Mouse (Mus musculus) MN1 (cell line): ENCODE data around the gene Rfx2.
A peak's percentile ranks its signal among the peaks of the same experiment; 100 is the strongest.

Experiments
- DNase-seq: peaks from one replicate; pipeline ENCODE4 v3.0.0-alpha.2; 2016; ENCODE audit warnings: low spot score

The Rfx2 gene

DNA sequence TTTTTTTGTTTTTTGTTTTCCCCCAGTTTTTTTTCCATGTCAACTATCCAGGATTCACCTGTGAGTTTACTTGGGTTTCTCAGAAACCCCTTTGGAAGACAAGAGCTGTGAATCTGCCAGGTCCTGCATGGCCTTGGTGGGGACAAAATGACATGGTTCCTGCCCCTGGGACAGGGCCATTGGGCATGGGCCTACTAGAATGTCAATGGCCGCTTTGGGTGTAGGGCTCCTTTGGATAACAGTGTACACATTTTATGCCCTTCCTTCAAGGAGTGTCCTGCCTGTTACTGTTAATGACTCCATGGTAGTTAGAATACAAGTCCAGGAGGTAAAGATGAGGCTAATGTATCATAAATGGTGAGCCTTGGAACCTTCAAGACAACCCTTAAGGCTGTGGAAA, 2.1 kb upstream of the Rfx2 start:
- no peak for DNase-seq

DNA sequence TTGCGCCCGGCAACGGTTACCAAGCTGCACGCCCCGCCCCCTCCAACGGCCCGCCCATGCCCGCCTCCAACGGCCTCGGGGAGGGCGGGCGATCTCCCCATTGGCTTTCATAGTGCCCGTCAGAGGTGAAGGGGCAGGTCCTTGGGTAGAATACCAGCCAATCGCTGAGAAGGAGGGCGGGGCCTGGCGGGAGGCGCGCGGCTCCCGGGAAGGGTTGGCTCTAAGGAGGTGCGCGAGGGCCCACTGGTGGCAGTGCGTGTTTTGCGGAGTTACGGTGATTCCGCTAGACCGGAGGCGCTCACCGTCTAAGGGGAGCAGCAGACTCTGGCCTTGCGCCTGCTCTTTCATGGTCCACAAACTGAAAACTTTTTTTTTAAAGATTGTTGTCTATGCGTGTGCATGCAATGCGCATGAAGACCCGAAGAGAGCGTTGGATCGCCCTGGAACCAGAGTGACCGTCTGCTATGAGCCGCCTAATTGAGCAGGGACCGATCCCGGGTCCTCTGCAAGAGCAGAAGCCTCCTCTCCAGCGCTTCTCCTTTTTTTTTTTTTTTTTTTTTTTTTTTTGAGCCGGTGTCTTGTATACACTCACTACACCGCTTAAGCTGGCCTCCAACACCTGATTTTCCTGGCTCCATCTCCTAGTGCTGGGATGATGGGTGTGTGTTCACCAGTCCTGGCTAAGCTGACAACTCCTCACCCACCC, 451 bp upstream of the Rfx2 start:
- DNase-seq: peak; percentile 99

DNA sequence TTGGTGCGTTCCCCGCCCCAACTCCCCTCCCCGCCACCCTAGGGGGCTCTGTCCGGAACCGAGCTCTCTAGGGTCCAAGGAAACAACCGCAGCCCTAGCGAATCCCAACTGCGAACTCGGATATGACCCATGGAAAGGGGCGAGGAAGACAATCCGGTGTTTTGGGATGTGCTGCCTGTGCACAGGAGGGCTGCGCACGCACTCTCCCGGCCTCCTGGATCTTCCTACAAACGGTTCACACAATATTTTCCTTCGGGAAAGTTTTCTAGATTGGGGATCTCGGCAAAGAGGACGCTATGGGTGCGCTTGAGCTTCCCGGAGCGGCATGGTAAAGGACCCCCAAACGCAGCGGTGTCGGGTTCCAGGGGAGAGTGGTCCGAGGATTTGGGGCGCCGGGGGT, 1.0 kb downstream of the Rfx2 start:
- no peak for DNase-seq

DNA sequence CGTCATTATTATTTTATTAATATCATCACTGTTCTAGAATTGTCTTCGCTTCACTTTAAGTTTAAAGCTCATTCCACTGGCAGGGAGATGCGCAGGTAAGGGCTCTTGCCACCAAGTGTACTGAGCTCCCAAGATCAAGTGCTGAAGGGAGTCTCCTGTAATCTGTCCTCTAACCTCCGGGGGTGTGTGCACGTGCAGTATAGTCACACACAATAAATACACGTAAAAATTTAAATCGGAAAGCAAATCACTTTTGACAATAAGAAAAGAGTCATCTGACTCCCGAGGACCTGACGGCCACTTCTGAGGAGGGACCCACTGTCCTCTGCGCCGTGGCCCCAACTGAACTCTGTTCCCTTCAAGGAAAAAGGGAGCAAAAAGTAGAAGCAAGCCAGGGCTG, 1.6 kb downstream of the Rfx2 start:
- DNase-seq: no peak

DNA sequence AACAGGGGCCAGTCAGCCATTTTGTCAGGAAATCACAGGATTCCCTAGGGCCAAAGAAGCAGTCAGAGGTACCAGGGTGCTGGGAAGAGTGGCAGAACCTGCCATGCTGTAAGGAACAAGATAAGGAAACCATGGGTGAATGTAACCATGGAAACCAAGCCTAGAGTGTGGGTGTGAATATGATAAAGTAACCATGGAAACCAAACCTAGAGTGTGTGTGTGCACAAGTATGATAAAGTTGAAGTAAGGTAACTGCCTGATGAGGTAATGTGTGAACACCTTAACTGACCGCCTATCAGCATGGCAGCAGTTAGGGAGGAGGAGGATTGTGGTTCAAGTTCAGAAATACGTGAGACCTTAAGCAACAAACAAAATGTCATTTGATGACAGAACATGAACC, 4.1 kb downstream of the Rfx2 start:
- no peak for DNase-seq

DNA sequence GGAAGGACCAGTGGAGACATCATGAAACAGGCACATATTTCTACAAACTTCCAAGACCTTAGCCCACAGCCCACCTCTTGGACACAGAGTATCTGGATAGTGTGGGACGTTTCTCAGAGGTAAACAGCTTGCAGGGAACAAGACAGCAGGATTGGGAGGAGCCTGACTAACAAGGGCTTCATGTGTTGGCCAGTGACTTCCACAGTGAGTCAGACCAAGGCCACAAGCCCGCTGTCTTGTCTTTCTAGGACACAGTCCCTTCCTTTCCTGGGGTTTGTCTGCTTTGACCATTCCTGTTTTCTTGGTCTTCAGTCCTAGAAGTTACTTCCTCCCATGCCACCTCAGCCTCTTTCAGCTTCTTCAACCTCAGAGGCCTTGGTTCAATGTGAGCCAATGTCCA, 7.5 kb downstream of the Rfx2 start:
- DNase-seq: no peak

DNA sequence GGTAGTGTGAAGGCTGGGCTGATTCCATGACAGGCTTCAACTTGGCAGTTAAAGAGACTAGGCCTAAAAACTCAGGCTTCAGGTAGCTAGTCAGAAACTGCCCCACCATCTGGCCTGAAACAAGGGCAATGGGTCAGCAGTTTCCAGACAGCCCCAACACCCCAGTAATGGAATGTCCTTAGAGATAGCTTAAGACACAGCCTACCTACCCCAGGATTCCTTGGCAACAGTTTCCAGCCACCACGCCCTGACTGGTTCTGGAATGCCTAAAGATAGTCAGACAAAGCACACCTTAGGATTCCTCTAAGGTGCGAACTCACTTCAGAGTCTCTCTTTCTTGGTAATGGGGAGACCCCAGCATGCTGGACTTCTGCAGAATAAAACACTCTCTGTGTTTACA, 8.4 kb downstream of the Rfx2 start:
- no peak for DNase-seq

DNA sequence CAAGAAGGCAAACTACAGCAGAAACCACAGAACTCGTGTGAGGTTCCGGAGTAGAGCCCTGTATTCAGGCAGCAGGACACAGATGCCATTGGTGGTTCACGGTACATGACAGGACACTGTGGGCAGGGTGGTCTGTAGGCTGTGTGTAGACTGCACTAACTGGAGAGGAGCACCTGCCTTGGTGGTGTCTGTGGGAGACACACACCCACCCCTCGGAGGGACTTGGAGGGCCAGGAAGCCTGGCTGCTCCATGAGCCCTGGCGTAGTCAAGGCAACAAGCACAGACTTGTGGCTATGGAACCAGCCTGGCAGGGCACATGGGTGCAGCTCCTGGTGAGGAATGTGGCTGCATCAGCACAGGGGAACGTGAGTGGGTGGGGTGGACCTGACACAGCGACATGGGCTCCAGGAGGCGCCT, 11.1 kb downstream of the Rfx2 start:
- DNase-seq: no peak

DNA sequence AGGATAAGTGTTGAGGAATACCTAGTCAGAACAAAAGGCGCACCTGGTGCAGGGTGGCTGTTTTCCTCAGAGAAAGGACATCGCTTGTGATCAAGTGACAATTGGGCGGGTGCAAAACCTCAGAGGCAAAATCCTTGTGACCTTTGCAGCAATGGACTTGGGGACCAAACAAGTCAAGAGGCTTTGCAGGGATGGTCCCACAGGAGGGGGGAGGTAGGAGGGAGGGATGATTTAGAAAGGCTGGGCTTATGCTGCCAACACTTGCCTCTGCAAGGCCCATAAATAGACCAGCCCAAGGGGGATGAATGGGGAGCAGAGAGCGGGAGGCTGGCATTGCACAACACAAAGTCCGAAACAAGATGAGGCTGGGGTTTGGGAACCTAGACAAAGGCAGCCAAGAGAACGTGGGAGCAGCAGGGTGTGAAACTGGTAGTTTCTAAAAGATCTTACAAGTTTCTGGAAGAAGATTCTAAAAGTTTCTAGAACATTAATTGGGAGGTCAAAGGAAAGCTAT, 11.7 kb downstream of the Rfx2 start:
- DNase-seq: no peak

DNA sequence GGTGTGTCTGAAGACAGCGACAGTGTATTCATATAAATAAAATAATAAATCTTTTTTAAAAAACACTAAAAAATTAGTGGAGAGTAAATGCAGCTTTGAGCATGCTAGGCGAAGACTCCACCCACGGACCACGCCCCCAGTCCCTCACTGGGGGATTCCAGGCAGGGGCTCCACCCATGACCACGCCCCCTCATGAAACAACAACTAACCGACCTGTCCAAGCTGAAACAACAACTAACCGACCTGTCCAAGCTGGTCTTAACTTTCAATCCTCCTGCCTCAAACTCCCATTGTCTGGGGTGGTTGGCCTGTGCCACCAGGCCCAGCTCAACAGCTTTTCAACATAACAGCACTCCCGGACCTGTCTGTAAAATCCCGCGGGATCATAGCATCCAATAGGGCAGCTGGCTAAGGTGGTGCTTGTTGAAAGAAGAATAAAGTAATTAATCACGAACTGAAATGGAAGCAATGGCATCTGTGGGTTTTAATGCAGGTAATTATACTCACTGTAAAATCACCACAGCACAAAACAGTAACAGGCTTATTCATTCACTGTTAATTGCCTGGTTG, 12.7 kb downstream of the Rfx2 start:
- DNase-seq: no peak

DNA sequence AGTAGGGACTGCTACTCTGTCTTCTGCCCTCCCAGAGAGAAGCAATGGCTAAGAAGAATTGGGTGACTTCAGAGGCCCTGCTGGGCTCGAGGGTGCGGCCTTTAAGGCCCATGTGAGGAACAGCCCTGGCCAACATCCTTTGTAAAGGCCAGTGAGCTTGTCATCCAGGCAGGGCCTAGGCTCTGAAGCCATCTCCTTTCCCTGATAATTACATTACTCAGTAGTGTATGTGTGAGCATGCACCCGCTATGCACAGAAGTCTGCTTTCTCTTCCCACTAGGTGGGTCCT, 15.8 kb downstream of the Rfx2 start:
- DNase-seq: peak; percentile 60

DNA sequence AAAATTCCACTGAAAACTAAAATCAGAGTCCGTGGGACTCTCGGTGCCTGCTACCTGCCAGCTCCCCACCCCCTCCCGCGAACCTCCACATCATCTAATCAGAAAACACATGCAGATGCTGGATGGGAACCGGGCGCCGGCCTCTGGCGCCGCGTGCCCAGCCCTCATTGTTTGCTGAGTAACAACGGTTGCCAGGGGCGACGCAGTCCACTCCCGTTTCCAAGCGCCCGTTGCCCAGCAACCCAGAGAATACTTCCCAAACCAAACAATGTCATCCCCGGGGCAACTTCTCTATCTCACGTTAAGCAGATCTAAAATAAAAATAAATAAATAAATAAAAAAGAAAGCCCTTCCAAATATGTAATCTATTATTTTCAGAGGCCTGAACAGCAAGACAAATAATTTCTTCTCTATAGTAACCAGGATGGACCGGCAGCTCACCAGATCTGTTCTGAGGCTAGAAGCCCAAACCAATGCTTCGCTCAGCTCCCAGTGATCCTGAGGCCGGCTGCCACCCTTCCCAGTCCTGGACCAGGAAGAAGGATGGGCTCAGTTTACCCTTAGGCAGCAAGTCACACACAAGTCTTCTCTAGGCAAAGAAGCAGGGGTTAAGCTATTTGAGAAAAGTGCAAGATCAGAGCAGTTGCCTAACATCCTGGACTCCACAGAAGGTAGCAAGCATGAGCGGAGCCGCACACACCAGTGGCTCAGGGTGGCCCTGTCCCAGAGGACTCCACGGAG, 16.3 kb downstream of the Rfx2 start:
- peak; percentile 98 for DNase-seq

DNA sequence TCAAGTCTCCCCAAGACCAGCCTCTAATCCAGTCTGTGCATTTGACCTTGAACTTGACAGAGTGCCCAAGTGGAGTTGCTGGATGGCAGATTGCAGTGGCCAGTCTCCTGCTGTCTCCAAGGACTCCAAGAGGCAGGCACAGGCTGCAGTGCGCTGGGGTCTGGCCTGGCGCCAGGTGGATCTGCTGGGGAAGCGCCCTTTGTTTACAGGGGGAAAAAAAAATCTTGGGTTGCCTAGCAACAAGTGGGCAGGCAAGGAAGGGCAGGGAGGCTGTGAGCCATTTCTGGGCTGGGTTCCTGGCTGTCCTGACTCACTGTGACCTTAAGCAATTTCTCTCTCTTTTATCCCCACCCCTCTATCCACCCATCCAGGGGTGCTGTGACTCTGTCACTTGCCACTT, 20.6 kb downstream of the Rfx2 start:
- peak; percentile 100 for DNase-seq

DNA sequence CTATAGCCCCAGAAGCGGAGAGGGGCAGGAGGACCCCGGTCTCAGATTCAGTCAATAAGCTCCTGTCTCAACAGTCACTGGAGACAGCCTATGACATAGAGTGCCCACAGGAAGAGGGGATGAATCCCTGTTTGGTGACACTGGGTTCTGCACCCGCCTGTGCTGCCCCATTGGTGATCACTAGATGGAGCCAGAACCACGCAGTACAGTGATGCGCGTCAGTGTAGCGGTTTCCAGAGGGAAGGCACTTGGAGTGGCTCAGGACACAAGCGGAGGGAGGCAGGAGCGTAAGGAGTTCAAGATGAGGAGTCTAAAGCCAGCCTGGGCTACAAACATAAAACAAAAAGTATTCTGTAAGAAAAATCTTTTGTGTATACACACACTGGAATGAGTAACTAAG, 22.3 kb downstream of the Rfx2 start:
- DNase-seq: peak; percentile 91

DNA sequence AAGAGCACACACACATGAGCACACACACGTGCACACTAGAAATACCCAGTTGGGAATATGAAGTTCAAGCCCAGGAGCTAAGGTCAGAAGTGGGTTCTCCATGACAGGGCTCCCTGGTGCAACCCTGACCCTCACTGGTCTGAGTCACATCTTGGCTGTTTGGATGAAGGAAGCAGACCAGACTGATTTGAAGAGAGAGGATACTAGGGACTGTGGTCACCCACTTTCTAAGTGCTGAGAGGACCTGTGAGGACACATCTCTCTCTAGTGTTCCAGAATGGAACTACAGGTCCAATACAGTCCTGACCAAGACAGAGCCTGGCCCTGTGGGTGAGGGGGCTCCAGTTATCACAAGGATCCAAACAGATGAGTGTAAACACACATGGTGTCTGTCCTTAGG, 25.0 kb downstream of the Rfx2 start:
- DNase-seq: peak; percentile 68

DNA sequence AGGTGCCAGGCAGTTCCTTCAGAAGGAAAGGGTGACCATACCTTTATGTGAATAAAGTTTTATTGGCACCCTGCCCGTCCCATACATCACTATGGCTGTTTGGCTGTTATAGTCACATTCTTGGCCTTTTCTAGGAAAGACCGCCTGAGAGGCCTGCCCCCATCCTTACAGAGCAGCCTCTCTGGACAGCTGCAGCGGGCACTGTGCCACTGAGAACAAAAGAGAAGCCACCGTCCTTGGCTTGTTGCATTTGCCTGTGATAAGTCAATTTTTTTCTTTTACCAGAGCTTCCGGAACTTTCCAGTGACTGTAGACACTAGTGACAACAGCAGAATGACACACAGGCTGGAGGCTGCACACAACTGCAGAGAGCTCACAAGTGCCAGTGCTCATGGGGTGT, 25.9 kb downstream of the Rfx2 start:
- no peak for DNase-seq

DNA sequence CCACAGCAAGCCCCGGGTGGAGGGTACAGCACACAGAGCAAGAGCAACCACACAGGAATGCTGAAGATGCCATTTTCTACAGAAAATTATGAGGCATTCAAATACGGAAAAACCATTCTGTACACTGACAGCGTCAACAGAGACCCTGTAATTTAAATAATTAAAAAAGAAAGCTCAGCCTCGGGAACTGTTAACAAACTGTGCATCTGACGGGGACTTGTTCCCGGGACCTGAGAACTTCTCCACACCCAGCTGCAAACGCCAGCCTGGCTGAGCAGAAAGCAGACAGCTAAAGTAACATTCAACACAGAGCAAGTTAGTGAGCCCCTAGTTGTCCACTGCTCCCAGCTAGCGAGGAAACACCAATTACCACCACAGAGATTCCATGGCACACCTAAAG, 28.7 kb downstream of the Rfx2 start:
- no peak for DNase-seq

DNA sequence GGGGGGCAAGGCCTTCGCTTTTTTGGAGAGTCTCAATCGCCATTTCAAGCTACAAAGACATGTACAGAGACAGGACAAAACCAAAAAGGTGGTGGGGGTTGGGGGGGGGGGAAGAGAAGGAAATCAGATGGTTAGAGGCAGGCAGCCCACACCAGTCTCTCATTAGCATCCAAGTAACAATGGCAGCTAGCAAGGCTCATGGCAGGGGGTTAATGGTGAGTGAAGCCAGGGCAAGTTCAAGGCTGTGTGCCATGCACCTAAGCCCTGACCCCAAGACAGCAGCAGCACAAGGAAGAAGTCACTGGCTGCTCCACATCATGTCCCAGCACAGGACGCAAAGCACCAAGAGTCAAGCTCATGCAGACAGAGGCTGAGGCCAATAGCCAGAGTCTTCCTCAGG, 31.5 kb downstream of the Rfx2 start:
- no peak for DNase-seq

DNA sequence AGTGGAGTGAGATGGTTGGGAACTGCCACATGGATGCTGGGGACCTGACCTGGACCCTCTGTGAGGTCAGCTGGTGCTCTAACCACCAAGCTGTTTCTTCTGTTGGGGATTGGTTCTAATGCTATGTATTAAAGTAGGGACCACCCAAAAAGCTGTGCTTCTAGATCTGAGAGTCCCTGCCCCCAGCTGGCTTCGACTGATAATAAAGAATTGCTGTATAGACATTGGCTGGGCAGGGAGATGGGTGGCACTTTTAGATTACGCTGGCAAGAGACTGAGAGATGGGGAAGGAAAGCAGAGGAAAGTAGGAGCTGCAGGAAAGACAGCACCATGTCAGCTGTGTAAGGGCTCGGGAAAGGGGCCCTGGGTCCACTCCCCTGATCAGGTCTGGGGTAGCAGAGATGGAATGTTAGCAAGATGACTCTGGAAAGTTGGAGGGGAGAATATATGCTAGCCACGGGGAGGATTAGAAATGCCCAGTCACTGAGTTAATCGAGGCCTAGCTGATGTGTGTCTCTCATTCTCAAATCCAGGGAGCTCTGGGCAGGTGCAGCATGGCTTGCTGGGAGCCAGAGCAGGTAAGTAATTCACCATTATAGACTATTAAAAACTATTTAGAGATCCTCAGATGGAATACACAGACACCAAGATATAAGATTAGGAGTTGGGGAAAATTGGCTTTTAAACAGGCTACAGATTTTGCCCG, 37.0 kb downstream of the Rfx2 start:
- DNase-seq: no peak

DNA sequence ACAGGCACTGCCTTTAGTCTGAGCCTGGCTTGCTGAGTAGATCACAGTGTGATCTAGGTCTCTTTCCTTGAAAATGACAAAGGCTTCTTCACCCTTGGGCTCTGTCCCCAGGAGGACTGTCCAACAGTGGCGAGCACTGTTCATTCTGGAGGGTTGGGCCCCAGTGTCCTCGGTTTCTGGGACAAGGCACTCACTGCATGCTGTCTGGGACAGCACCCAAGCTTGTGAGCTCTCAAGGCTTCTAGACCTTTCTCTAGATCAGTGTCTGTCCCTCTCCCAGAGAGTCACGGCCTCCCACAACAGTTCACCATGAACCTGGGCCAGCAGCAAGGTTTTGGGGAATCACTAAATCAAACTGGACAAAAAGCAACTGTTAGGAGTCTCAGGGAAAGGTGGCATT, 38.2 kb downstream of the Rfx2 start:
- DNase-seq: no peak

DNA sequence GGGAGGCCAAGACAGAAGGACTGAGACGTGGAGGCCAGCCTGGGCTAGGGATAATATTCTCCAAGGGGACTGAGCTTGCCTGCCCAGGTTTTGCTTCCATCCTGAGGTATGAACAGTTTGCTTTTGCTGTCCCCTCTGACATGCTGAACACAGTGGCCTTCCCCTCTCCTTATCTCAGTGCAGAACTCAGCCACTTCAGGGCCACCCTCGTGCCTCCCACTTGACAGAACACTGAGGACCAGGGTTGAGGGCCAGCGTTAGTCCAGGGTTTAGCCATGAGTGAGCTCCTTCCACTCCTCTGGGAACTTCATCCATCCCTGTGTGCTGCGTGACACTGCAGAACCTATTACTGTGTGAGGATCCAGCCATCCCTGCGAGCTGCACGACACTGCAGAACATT, 41.5 kb downstream of the Rfx2 start:
- DNase-seq: no peak

DNA sequence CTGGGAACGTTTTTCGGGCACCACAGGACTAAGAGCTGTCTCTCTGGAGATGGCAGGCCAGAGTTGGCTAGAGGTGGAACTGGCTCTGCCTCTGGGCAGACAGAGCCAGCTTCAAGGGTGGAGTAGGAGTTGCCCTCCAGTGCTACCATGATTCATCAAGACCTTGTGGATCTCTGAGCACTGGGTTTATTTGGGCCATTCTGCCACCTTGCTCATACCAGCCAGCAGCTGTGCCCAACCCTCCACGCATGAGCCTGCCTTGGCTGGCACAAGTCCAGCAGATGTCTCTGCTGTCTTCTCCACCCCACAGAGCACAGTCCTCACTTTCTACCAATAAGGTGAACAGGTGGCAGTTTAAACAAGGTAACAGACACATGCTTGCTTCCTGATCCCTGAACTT, 41.9 kb downstream of the Rfx2 start:
- DNase-seq: peak; percentile 43
